Mouse (Mus musculus): Measurements from ENCODE around the gene Cox8a.

DNA sequence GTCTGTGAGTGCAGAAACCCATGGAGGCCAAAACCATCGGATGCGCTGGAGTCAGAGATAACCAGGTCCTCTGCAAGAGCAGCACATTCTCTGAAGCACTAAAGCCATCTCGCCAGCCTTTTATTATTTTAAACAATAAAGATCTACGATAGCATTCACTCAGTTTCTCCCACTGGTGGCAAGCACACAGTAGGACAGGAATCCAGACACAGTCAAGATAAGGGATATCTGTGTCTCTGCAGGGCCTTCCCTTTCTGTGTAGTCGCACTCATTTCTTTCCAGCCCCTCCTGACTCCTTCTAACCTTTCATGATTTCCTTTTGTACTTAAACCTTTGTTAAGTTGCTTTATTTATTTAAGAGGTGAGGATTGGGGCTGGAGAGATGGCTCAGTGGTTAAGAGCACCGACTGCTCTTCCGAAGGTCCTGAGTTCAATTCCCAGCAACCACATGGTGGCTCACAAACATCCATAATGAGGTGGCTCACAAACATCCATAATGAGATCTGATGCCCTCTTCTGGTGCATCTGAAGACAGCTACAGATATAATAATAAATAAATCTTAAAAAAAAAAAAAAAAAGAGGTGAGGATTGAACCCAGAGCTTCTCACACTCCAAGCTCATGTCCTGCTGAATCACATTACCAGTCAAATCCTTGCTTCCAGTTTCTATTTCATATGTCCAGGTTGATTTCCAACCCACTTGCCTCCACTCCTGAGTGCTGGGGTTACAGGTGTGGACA lies 7.3 kb downstream of the Cox8a start:
- TF ChIP-seq POLR2A (IDR thresholded peaks at IDR 0.05; ENCODE audit: low read depth, low read length) (no peak), CTCF (IDR thresholded peaks at IDR 0.05; ENCODE audit: extremely low read depth, insufficient read depth, insufficient read length, insufficient replicate concordance) (no peak)

Data from spleen, adult 2 months (tissue).